Mouse (Mus musculus): Measurements from ENCODE around the gene Gm20388.

- TF ChIP-seq CTCF (IDR thresholded peaks at IDR 0.05; ENCODE audit: low read depth), result no peak
- TF ChIP-seq EP300 (optimal IDR thresholded peaks at IDR 0.05), result no peak
These were observed 1527.5 kb downstream of the Gm20388 start for GRCm38 (mm10) chr8:121438111-121438510.
